Mouse (Mus musculus) mouse trophoblast stem cell (cell line): Measurements from ENCODE around the gene Gm21943.
"Not testable (repeated sequence)": the region's sequence is repeated elsewhere in the genome, so short reads cannot be mapped to it uniquely, and the experiment has no call there.

Source experiments
- in situ Hi-C, 2 experiments: fragments of 300-500 bp; cut with MseI, MboI; formaldehyde crosslinking; loops; 2 replicates in 1 of 2; 3 replicates in 1 of 2; pipeline ENCODE4 v1.15.1; 2025

The Gm21943 gene

DNA sequence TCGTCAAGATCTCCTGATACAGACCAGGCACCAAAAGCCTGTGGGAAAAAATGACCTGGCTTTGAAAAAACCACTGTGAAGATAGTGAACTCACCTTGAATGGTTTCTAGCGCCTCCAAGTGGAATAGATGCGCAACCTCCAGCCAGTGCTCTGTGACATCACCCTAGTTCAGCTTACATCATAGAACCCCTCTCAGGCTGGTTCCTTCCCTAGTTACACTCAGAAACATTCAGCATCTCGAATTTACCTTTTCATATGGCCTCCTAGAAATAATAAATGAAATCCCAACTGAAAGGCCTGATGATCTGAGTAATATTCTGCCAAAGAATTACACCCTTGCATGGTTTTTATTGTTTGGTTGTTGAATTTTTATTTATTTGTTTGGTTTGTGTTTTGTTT is at the start of gene Gm21943:
Gm21943 (minus strand) TSS at position 101 of the 400 bp plus-strand sequence.
- in situ Hi-C loops: not testable (repeated sequence)
